Mouse (Mus musculus): ENCODE data around the gene Slc30a4.

The Slc30a4 gene

DNA sequence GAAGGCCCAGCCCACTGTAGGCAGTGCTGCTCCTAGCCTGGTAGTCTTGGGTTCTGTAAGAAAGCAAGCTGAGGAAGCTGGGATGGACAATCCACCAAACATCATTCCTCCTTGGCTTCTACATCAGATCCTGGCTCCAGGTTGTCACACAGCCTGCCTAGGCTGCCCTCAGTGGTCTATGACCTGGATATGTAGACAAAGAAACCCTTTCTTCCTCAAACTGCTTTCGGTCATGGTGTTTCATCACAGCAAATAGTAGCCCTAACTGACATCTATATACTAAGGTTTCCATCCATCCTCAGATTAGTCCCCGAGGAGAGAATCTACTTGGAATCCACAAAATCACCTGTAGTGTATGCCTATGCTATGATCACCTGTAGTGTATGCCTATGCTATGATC, 27.3 kb downstream of the Slc30a4 start:
- no peak for DNase-seq (ENCODE audit: low spot score)

DNA sequence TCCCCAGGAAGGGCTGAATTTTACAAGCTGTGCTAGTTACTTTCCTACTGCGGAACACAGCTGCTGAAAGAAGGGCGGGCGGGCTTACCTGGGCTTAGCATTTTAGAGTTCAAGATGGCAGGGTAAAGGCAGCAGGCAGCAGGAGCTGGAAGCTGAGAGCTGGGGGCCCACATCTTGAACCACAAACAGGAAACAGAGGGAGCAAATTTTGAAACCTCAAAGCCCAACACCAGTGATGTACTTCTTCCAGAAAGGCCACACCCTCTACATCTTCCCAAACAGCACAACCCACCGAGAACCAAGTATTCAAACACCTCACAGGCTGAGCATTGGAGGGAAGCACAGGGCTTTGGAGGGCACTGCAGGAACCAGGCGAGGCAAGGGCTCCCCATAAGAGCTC, 29.6 kb downstream of the Slc30a4 start:
- no peak for DNase-seq (ENCODE audit: low spot score)

DNA sequence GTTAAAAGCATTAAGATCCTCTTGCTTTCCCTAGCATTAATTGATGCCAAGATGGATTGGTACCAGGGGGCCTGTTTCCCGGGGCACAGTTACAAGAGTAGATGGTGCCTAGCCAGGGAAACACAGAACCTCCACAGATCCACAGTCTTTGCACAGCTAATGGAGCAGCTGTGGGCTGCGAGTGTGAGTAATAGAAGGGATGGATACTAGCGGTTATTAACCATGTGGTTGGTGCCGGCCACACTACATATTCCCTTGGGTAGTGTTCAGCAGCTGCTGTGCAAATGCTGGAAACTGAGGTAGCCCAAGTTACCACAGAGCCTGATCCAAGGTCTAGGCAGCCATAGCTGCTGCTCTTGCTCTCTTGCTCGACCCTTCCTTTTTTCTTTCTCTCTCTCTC, 30.7 kb downstream of the Slc30a4 start:
- no peak for DNase-seq (ENCODE audit: low spot score)

DNA sequence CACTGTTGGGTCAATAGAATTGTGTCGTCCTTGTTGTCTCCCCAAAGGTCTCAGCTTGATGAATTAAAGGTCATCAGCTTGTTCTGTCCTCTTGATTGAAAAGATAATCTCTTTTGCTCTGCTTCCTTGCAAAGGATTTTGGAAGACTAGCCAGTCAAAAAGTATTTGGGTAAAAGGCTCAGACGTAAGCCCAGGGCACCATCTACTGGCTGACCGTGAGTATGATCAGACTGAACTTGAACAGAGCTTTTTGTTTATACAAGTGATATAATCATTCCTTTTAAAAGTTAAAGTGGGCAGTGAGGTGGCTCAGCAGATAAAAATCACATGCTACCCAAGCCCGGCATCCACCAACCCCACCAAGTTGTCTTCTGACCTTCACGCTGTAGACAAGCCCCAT, 34.6 kb downstream of the Slc30a4 start:
- DNase-seq (ENCODE audit: low spot score), result peak; percentile 27

DNA sequence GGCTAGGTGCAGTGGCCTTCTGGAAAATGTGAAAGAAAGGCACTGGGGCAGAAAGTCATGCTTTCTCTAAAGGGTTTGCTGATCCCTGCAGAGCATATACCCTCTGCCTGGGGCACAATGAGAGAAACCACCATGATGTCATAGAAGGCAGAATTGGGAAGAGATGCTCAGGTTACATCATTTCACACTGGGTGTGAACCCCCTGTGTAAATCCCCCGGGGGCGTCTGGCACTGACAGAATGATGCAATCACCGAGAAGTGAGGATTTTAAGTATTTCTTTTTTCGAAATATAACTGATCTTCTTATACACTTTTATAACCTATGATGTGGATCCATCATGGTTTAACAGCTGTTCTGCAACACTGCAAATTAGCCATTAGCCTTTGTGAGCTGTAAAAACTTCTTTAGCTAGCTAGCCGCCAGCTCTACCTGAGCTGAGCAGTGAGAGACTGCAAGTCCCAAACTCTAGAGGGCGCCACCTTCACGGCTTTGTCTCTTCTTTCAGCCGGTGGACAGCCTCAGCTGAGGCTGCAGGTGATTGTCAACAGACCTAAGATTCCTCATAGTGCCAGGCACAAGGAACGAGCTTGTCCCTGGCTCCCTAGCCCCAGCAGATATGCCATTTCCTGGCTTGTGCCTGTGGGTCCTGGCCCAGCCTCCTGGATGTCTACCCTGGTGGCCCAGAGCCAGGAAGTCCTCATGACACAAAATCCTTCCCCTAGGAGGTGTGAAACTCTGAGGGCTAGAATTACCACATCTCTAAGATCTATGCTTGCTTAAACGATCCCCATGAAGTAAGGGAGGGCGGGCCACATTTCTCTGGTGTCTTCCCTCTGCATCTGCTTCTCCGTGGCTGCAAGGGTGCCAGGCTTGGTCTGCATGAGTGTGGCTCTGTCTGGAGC, 36.2 kb downstream of the Slc30a4 start:
- DNase-seq (ENCODE audit: low spot score), result no peak

DNA sequence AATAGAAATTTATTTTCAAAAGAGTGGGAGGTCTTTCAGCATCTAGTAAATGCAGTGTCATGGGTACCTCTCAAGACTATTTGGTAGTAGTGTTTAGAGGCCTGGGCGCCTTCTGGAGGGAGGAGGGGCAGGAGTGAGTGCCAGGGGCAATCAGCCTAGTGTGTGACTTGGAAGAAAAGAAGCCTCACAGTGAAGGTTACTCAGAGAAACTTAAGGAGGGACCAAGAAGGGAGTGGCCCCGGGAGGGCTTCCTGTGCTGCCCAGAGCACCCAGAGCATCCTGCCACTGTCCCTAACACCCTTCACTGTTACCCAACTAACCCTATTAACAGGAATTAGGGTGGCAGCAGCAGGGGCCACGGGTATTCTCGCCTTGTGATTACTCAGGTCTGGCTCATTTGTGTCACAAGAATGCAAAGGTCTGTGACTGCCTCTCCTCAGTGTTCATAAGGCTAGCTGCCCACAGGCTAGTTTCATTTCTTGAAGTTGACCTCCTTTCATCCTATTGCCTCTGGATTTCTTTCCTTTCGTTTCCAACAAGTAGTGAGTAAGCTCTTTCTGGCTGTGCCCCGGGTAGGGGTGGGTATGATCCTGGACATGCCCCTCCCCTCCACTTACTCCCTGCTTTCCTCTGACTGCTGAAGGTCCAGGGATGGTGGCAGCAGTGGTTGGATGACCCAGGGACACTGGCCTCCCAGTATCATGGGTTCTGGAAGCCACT, 37.0 kb downstream of the Slc30a4 start:
- no peak for DNase-seq (ENCODE audit: low spot score)

DNA sequence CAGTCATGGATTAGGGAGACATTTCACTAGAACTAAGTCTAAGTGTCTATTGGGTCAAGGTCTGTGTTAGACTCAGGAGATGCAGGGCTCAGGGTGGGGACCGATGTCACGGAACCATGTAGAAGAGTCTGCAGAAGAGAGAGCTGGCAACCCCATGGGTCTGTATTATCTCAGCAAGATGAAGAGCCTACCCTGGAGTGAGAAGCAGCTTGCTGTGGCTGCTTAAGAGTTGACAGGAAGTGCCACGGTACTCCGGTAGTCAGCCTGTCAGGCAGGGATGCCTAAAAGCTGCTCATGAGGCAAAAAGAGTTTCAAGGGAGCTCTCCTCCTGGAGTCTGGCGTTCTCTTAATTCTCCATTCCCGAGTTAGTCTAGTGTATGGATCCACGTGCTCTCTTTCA, 42.6 kb downstream of the Slc30a4 start:
- no peak for DNase-seq (ENCODE audit: low spot score)

DNA sequence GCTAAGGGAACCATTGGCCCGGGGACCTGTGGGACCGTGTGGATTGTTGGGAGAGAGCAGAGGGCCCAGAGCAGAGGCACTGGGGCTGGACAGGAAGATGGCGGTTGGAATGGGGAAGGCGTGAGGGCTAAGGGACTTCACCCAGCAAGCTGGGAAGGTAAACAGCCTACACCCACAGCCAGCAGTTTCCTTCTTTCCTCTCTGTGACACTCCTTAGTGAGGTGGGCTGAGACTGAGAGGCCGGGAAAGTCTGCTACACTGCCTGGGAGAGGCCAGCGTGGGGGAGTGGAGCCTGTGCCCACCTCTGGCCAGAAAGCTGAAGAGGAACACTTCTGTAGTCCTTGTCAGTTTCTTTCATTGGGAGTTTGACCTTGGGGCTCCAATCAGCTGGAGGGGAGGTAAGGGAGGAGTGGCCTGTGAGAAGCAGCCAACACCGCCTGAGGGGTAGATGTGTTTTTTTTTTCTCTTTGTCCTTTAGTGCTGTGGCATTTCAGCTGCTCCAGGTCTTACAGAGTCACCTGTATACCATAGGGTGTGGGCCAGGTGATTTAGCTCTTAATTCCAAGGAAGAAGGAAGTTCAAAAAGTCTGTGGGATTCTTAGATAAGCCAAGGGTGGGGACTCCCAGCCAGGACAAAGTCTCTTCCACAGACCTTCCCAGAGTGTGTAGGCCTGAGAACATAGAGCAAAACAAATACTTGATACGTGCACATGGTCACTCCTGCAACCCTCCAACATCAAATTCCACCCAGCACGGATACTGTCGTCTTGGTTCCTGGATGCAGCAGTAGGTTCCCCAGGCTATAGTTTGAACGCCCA, 44.5 kb downstream of the Slc30a4 start:
- DNase-seq (ENCODE audit: low spot score), result no peak

DNA sequence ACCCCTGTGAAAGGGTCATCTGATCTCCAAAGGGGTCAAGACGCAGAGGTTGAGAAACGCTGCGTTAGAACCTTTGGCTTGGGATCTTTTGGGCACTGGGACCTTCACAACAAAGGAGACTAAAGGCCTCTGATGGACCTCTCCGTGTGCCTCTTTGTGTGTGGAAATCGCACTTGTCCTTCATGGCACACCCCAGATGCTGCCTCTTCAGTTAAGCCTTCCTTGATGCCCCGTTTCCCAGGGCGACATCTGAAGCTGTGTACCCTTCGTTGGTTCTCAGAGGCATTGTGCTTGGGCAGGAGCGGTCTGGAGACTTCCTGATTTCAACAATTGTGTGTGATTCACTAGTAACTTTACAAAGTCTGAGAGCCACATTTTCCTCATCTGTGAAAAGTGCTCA, 45.7 kb downstream of the Slc30a4 start:
- DNase-seq (ENCODE audit: low spot score), result no peak

DNA sequence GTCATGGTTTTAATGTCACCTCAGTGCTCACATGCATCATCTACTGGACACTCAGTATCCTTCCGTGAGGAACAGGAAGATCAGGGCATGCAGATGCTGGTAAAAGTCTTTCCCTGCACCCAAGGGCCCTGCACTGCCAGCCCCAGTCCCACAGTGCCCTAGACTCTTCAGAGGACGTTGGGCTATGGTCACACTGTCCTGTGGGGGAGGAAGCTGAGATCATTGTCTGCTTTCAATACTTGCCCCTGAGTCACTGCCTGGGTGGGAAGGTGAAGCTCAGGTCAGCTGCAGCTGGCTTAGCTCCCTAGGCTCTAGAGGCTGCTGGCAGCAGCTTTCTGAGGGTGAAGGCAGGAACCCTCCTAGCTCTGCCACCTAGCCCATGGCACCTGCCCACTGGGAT, 46.4 kb downstream of the Slc30a4 start:
- DNase-seq (ENCODE audit: low spot score), result no peak

DNA sequence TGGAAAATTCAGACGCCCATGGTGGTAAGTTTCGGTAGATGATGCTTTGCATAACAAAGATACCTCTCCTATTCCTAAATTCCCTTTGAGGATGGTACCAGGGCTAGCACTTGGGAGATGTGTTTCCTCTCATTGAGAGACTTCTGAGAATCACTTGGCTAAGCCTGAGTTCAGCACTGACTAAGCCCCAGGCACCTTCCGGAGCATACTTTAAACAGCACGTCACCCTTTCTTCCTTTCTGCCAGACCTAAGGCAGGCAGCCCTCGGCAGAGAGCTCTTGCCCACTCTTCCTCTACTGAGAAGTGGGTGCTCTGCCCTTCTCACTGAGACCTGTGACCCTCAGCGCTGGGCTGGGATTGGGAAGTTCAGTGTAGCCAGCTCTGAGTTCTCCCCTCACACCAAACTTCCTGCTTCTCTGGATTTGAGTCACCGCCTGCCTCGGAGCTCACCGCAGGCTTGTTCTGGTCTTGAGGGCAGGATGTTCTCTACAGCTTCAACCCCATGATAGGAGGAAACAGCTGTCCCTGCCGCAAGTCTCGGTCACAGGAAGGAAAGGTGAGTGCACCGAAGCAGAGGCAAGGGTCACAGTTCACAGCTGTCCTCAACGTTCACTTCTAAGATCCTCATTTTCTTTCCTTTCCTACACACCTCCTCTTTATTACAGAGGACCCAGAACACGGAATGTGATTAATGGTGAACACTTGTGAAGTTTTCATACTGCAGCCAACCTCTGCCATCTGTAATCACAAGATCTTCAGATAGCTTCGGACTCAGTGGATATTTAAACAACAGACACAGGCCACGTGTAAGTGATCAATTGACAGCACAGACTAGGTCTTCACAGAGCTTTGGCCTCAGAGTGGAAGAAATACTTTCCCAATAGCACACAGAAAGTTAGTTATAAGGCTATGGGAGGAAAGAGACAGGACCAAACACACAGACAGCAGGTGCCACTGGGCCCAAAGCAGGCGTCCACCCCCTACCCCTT, 50.1 kb downstream of the Slc30a4 start:
- no peak for DNase-seq (ENCODE audit: low spot score)

DNA sequence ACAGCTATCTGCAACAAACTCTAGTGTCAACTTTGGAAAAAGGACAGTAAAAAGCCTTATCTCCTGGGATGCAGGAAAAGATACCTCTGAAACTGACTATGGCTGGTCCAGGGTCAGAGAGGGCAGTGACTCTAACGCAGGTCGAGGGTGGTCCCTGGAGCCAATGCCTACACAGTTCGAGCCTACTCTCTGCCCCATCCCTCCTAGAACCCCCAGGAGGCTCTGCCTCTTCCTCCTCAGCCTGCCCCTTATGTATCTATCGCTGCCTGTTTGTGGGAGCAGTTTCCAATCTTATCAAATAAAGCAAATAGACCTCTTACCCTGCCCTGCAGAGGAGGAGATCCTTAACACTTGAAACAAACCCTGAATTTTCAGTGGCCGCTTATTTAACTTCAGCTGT, 63.8 kb downstream of the Slc30a4 start:
- no peak for DNase-seq (ENCODE audit: low spot score)

DNA sequence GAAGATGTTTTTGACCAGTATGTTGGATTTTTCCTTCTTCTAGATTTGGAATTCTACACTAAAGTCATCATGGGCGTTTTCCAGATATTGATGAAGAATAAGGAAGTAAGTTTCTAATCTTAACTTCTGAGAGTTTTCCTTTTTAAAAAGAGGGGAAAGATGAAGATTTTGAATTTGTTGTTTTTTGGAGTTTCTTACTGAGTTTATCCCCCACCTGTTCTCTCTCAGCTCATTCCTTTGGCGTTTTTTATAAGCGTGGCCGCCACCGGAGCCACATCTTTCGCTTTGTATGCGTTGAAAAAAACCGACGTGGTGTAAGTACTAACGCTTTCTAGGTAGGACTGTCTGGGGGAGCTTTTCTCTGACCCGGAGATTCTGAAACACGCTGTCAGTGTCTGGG, 64.4 kb downstream of the Slc30a4 start:
- DNase-seq (ENCODE audit: low spot score), result no peak

DNA sequence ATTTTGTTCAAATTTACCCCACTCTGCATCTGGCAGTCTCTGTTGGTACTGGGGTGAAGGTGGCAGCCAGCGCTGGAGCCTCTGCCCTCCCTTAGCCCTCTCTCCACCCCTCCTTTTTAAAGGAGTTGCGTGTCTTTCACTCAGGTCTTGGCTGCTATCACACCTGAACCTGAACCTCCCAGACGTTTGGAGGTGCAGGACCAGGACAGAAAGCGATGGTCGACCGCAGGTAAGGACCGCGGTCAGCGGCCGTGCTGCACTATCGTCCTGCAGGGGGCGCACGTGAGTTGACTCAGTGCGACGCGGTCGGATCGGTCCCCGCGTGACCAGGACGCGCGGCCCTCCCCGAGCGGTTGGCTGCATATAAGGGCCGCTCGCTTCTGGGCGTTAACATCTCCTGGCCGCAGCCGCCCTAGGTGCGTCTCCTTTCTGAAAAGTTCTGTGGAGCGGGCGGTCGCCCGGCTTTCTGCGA, 64.9 kb downstream of the Slc30a4 start:
- DNase-seq (ENCODE audit: low spot score), result peak; percentile 55

DNA sequence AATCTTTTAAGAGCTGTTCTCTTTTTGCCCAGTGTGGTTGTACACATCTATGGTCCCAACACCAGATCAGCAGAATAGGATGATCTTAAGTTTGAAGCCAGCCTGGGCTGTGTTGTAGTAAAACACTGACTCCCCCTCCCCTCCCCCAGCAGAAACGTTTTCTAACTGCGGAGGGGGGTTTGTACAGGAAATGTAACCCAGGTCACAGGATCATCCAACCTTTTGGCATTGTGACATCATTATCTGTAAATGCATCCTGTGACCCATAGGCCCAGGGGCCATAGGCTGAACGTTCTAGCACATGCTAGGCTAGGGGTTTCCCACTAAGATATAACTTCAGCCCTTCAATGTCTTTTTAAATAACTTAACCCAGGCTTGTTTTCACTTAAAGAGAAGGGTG, 65.8 kb downstream of the Slc30a4 start, which contains the start of gene AA467197:
Gene AA467197 (plus strand): TSS at position 301 of the 400 bp plus-strand sequence.
- DNase-seq (ENCODE audit: low spot score), result no peak

Data from ovary, postnatal 14 days (tissue).